Mouse (Mus musculus) right cerebral cortex, postnatal 10 days (tissue): ENCODE data around the gene Ripor3.

ENCODE experiments used
- DNase-seq, 2 experiments: peaks; one replicate each; pipeline ENCODE4 v3.0.0; 2021; ENCODE audit warnings: low spot score in 2 of 2

Ripor3 gene

GRCm38 (mm10) chr2:167953819-167954218 lies 56.6 kb downstream of the Ripor3 start:
- no peak for DNase-seq

- no peak for DNase-seq
These were observed 58.9 kb downstream of the Ripor3 start for GRCm38 (mm10) chr2:167951301-167952211.

GRCm38 (mm10) chr2:167950681-167951080 lies 59.7 kb downstream of the Ripor3 start:
- no peak for DNase-seq

GRCm38 (mm10) chr2:167949808-167950207 lies 60.6 kb downstream of the Ripor3 start:
- no peak for DNase-seq

GRCm38 (mm10) chr2:167949250-167949649 lies 61.2 kb downstream of the Ripor3 start:
- peak in 1 of 2 experiments; percentile 69 for DNase-seq

- no peak for DNase-seq
These were observed 61.9 kb downstream of the Ripor3 start for GRCm38 (mm10) chr2:167948557-167948956.

- no peak for DNase-seq
These were observed 62.4 kb downstream of the Ripor3 start for GRCm38 (mm10) chr2:167948047-167948446.

GRCm38 (mm10) chr2:167947251-167947650 lies 63.2 kb downstream of the Ripor3 start:
- no peak for DNase-seq

GRCm38 (mm10) chr2:167945451-167945850 lies 65.0 kb downstream of the Ripor3 start:
- no peak for DNase-seq

GRCm38 (mm10) chr2:167944193-167944592 lies 66.2 kb downstream of the Ripor3 start:
- no peak for DNase-seq

GRCm38 (mm10) chr2:167942926-167943633 lies 67.3 kb downstream of the Ripor3 start:
- DNase-seq = peak in 1 of 2 experiments; percentile 62

- peak; percentile 78 to 85 for DNase-seq
These were observed 68.1 kb downstream of the Ripor3 start for GRCm38 (mm10) chr2:167942199-167942925.

GRCm38 (mm10) chr2:167941745-167942176 lies 68.7 kb downstream of the Ripor3 start:
- no peak for DNase-seq

- no peak for DNase-seq
These were observed 69.1 kb downstream of the Ripor3 start for GRCm38 (mm10) chr2:167941320-167941719.

GRCm38 (mm10) chr2:167940636-167941035 lies 69.8 kb downstream of the Ripor3 start:
- no peak for DNase-seq

GRCm38 (mm10) chr2:167939632-167940399 lies 70.6 kb downstream of the Ripor3 start:
- DNase-seq = no peak

GRCm38 (mm10) chr2:167939204-167939603 lies 71.2 kb downstream of the Ripor3 start:
- DNase-seq = no peak

GRCm38 (mm10) chr2:167938786-167939185 lies 71.6 kb downstream of the Ripor3 start:
- no peak for DNase-seq

- no peak for DNase-seq
These were observed 74.5 kb downstream of the Ripor3 start for GRCm38 (mm10) chr2:167935956-167936355.

GRCm38 (mm10) chr2:167933397-167933796 lies 77.0 kb downstream of the Ripor3 start:
- no peak for DNase-seq

GRCm38 (mm10) chr2:167932727-167933231 lies 77.6 kb downstream of the Ripor3 start:
- no peak for DNase-seq
